Mouse (Mus musculus) myocyte (in vitro differentiated cells): ENCODE measurements around the gene Pvalb. TPM values are rescaled to one million over a fixed set of nuclear protein-coding genes. Genes with fewer than 3 reads are reported as not detected.
A peak's percentile ranks its signal among the peaks of the same experiment; 100 is the strongest.

Experiments
- H3K27me3 ChIP-seq: one replicate; pipeline ENCODE4 v1.6.1; 2011; ENCODE audit not compliant: control insufficient read depth, insufficient read depth, insufficient read length
- H3K36me3 ChIP-seq: one replicate; pipeline ENCODE4 v1.6.1; 2011; ENCODE audit not compliant: control insufficient read depth, insufficient read depth
- H3K4me2 ChIP-seq: one replicate; pipeline ENCODE4 v1.6.1; 2011; ENCODE audit warnings: low read depth, control low read depth
- H3K4me3 ChIP-seq: one replicate; pipeline ENCODE4 v1.5.1; 2011; ENCODE audit warnings: mild to moderate bottlenecking, control low read depth, moderate library complexity
- H3K79me2 ChIP-seq: one replicate; pipeline ENCODE4 v1.6.1; 2011; ENCODE audit not compliant: control insufficient read depth, insufficient read depth
- H3ac ChIP-seq: one replicate; pipeline ENCODE4 v1.6.1; 2011; ENCODE audit not compliant: control insufficient read depth, insufficient read length
- CEBPB ChIP-seq: IDR thresholded peaks from 2 replicates; pipeline ENCODE4 v1.6.1; 2011; ENCODE audit warnings: mild to moderate bottlenecking, moderate library complexity; ENCODE audit not compliant: poor library complexity, insufficient read depth, severe bottlenecking
- E2F4 ChIP-seq: IDR thresholded peaks from one replicate; pipeline ENCODE4 v1.6.1; 2011; ENCODE audit warnings: mild to moderate bottlenecking, control low read depth, moderate library complexity; ENCODE audit not compliant: insufficient read depth
- MAX ChIP-seq: IDR thresholded peaks from one replicate; pipeline ENCODE4 v1.6.1; 2011; ENCODE audit warnings: low read depth, mild to moderate bottlenecking, control low read depth
- MYOD1 ChIP-seq, 3 experiments: IDR thresholded peaks; one replicate each; pipeline ENCODE4 v1.6.1; 2011; ENCODE audit warnings: control low read depth in 2 of 3, low read depth in 2 of 3, mild to moderate bottlenecking in 2 of 3, moderate library complexity in 1 of 3; ENCODE audit not compliant: insufficient read length in 2 of 3, control insufficient read depth in 1 of 3
- MYOG ChIP-seq, 3 experiments: IDR thresholded peaks; one replicate each; pipeline ENCODE4 v1.6.1; 2011; ENCODE audit warnings: control low read depth in 2 of 3, low read depth in 2 of 3, mild to moderate bottlenecking in 2 of 3; ENCODE audit not compliant: insufficient read length in 2 of 3, control insufficient read depth in 1 of 3, insufficient read depth in 1 of 3
- POLR2A ChIP-seq: IDR thresholded peaks from one replicate; pipeline ENCODE4 v1.6.1; 2011; ENCODE audit warnings: low read depth, mild to moderate bottlenecking, control low read depth, moderate library complexity; ENCODE audit not compliant: insufficient read length
- POLR2AphosphoS2 ChIP-seq: IDR thresholded peaks from one replicate; pipeline ENCODE4 v1.6.1; 2011; ENCODE audit warnings: low read depth, control low read depth; ENCODE audit not compliant: insufficient read length
- REST ChIP-seq: IDR thresholded peaks from one replicate; pipeline ENCODE4 v1.6.1; 2011; ENCODE audit warnings: mild to moderate bottlenecking, control low read depth, moderate library complexity; ENCODE audit not compliant: insufficient read depth, insufficient read length
- SRF ChIP-seq: IDR thresholded peaks from one replicate; pipeline ENCODE4 v1.6.1; 2011; ENCODE audit warnings: low read depth; ENCODE audit not compliant: control insufficient read depth, insufficient read length
- TCF12 ChIP-seq: IDR thresholded peaks from one replicate; pipeline ENCODE4 v1.6.1; 2011; ENCODE audit warnings: mild to moderate bottlenecking, control low read depth; ENCODE audit not compliant: poor library complexity, insufficient read depth, severe bottlenecking
- TCF3 ChIP-seq: IDR thresholded peaks from one replicate; pipeline ENCODE4 v1.6.1; 2011; ENCODE audit warnings: low read depth, control low read depth; ENCODE audit not compliant: insufficient read length
- USF1 ChIP-seq: IDR thresholded peaks from one replicate; pipeline ENCODE4 v1.6.1; 2011; ENCODE audit warnings: low read depth, mild to moderate bottlenecking, control low read depth, moderate library complexity
- polyA plus RNA-seq: library from polyadenylated mRNA; unstranded; fragments of >200 nt; fragmentation: generic; extraction: Trizol; gene quantifications from one replicate; pipeline ENCODE4 v1.2.1, GENCODE M21; 2012; ENCODE audit warnings: missing spikeins

The Pvalb gene
- polyA plus RNA-seq, 1 experiment = 5.4 TPM

DNA sequence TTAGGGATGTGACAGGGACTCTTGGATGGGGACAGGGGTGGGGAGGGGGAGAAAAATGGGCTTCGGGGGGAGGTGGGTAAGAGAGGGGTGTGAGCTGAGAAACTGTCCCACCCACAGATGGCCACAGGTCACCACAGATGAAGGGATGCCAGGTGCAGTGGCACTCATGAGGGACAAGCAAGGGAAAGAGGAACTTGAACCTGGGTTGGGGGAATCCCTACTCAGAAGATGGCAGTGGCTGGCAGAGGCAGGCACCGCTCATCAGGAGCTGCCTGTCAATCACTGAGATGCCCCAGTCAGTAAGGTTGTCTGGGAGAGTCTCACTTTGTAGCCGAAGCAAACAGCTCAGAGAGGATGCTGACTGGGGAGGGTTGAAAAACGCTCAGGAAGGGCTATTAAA, 40.9 kb downstream of the Pvalb start:
- no peaks in the 10 kb centered on the region for H3K27me3 ChIP-seq
- no peak overlapping the region for H3K4me3 ChIP-seq
- no peak for TF ChIP-seq CEBPB
- TF ChIP-seq MYOD1 (IDR thresholded peaks at IDR 0.05; ENCODE audit: control insufficient read depth in 1 of 3, insufficient read length in 2 of 3, low read depth in 2 of 3) = no peak
- H3K79me2 ChIP-seq = no peaks in the 10 kb centered on the region
- H3K36me3 ChIP-seq = no peaks in the 10 kb centered on the region
- H3K4me2 ChIP-seq = no peak overlapping the region
- H3ac ChIP-seq = no peak overlapping the region

DNA sequence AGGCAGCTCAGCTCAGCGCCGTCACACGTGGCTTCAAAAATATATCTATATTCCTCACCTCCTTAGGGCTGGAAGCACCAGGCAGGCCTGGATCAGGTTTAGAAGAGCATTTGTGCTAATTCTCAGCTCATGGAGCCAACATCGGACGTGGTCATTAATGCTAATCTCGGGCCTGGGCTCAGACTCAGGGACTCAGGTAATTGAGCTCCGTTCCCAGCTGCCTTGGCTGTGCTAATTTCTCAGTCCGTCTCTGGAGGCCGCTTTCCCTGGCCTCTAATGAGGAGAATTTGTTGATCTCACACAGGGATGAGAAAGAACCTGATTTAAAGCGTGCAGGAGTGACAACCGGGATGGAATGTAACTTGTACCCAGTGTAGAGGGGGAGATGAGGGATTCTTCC, 41.7 kb downstream of the Pvalb start:
- Histone ChIP-seq H3ac (no peak overlapping the region), H3K27me3 (no peaks in the 10 kb centered on the region), H3K4me2 (no peak overlapping the region), H3K79me2 (no peaks in the 10 kb centered on the region), H3K4me3 (no peak overlapping the region), H3K36me3 (no peaks in the 10 kb centered on the region)
- TF ChIP-seq SRF (no peak), TCF3 (no peak), REST (no peak), CEBPB (no peak), MAX (no peak), TCF12 (no peak), USF1 (no peak), POLR2AphosphoS2 (no peak), POLR2A (no peak), MYOD1 (IDR thresholded peaks at IDR 0.05; ENCODE audit: control insufficient read depth in 1 of 3, insufficient read length in 2 of 3, low read depth in 2 of 3) (no peak), E2F4 (no peak), MYOG (IDR thresholded peaks at IDR 0.05; ENCODE audit: control insufficient read depth in 1 of 3, insufficient read depth in 1 of 3, insufficient read length in 2 of 3, low read depth in 2 of 3) (no peak)

DNA sequence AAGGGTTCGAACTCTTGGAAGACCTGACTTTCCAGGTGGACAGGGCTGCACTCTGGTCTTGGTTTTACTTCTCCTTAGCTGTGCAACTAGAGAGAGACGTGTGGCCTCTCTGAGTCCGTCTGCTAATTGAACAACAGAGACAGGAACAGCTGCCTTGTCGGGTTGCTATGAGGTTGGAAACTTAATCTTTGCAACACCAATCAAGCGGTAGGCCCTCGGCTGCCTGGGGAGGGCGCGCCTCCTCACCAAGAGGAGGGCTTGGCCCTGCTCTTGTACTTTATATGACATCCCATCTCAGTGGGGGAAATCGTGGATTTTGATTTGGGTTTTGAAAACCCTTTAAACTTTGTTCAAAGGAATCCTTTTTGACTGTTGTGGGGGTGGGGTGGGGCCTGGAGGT, 44.3 kb downstream of the Pvalb start:
- H3K4me2 ChIP-seq = no peak overlapping the region
- TF ChIP-seq MYOG (IDR thresholded peaks at IDR 0.05; ENCODE audit: control insufficient read depth in 1 of 3, insufficient read depth in 1 of 3, insufficient read length in 2 of 3, low read depth in 2 of 3) (peak in 1 of 3 experiments; percentile 11), MYOD1 (IDR thresholded peaks at IDR 0.05; ENCODE audit: control insufficient read depth in 1 of 3, insufficient read length in 2 of 3, low read depth in 2 of 3) (peak in 2 of 3 experiments; percentile 33 to 42), TCF12 (no peak)

DNA sequence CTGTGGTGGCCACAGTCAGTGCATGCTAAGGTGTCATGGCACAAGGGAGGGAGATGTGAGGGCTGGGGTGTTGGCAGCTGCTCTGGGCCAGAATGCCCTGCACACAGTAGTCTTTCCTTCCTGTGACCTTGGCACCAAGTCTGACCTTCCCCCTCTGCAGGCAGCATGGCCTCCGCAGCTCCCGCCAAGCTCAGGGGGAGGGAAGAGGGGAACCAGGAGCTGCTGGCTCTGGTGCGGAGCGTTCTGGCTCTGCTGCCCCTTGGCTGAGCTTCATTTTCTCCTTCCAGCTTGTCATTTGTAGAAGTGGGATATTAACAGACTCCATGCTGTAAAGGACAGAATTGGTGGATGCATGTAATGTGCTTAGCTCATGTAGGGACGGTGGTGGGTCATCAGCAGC, 47.9 kb downstream of the Pvalb start:
- no peak overlapping the region for H3K4me2 ChIP-seq
- no peaks in the 10 kb centered on the region for H3K79me2 ChIP-seq
- TF ChIP-seq MYOD1 (IDR thresholded peaks at IDR 0.05; ENCODE audit: control insufficient read depth in 1 of 3, insufficient read length in 2 of 3, low read depth in 2 of 3) (no peak), REST (no peak), TCF3 (no peak), SRF (no peak), TCF12 (no peak), E2F4 (no peak), CEBPB (no peak), MAX (no peak), USF1 (no peak)

More for the DNA sequence above, 44.3 kb downstream of the Pvalb start:
- Histone ChIP-seq H3K79me2 (no peaks in the 10 kb centered on the region), H3ac (no peak overlapping the region), H3K4me3 (no peak overlapping the region), H3K36me3 (no peaks in the 10 kb centered on the region), H3K27me3 (peaks cover 19% of the 10 kb centered on the region)

DNA sequence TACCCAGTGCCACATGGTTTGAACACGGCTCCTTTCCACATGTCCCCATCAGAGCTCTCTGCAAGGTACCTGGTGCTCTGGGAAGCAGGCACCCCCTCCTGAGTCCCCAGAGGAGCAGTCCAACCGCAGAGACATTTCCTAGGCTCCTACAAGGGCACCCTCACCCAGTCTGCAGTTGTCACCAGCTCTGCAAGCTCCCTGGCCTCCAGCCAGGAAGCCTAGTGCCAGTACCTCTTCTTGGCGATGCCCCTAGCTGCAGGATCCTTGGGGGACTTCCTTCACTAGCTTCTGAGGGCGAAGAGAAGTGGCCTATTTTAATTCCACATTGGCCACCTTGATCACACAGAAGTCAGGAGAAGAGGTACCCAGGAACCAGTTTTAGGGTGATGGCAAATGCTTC, 48.4 kb downstream of the Pvalb start:
- TF ChIP-seq TCF3 (no peak), POLR2A (no peak), TCF12 (no peak), USF1 (no peak), MAX (no peak), CEBPB (no peak), MYOG (IDR thresholded peaks at IDR 0.05; ENCODE audit: control insufficient read depth in 1 of 3, insufficient read depth in 1 of 3, insufficient read length in 2 of 3, low read depth in 2 of 3) (no peak), REST (no peak), SRF (no peak), E2F4 (no peak), POLR2AphosphoS2 (no peak)
- no peaks in the 10 kb centered on the region for H3K36me3 ChIP-seq
- H3ac ChIP-seq = no peak overlapping the region
- H3K4me3 ChIP-seq = no peak overlapping the region
- H3K4me2 ChIP-seq = no peak overlapping the region
- H3K27me3 ChIP-seq = peaks cover 37% of the 10 kb centered on the region
- no peaks in the 10 kb centered on the region for H3K79me2 ChIP-seq

More for the DNA sequence above, 47.9 kb downstream of the Pvalb start:
- Histone ChIP-seq H3K4me3 (no peak overlapping the region), H3K27me3 (peaks cover 36% of the 10 kb centered on the region), H3ac (no peak overlapping the region), H3K36me3 (no peaks in the 10 kb centered on the region)
